Mouse (Mus musculus) hematopoietic multipotent progenitor cell, adult 10-12 weeks (in vitro differentiated cells): ENCODE measurements around the gene Nipbl. TPM values are rescaled to one million over a fixed set of nuclear protein-coding genes. Genes with fewer than 3 reads are reported as not detected.

Experiments used
- polyA plus RNA-seq: library from polyadenylated mRNA; stranded (reverse); fragments of >175 nt; gene quantifications from 2 replicates; pipeline ENCODE4 v1.2.3, GENCODE M21; 2012; ENCODE audit warnings: low replicate concordance

Gene Nipbl
- 9.7 and 10.9 TPM in 2 replicates for polyA plus RNA-seq

DNA sequence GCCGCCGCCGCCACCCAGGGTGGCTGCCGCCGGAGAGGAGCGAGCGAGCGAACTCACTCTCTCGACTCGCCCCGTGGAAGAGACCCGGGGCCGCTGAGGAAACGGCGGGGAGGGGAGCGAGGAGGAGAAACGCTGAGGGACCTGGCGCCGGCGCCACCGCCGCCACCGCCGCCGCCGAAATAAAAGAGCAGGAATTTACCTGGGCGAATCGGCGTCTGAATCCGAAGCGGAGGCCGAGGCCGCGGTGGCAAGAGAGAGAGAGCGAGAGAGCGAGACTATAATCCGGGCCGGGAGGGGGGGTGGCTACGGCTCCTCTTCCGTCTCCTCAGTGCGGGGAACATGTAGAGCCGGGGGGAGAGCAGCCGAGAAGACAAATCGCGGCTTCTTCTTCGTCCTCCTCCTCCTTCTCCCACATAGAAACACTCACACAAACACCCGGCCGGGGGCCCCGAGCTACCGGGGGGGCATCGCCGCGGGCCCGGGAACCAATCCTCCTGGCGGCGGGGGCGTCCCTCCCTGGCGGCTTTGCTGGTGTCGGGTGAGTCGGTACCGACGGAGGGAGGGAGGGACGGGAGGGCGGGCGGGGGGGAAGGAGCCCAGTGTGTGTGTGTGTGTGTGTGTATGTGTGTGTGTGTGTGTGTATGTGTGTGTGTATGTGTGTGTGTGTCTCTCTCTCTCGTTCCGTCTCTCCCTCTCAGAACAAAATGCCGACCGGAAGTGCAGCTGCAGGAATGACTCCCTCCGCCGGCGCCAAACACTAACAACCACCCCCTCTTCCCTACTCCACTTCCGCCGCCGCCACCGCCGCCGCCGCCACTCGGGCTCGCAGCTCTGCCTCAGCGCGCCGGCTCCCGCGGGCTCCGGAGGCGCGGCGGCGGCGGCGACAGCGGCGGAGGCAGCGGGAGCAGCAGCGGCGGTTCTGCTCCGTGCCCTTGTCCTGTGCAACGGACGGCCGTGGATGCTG lies at the start of gene Nipbl:
TSS of gene Nipbl (minus strand) at position 538 of the 964 bp plus-strand sequence.

Other genes starting within 250 kb of the Nipbl start
- gene Gm2310, start 75.5 kb upstream of the Nipbl start, polyA plus RNA-seq: not detected in 2 replicates